Mouse (Mus musculus): ENCODE results near the gene Ascl5. TPM values are rescaled to one million over a fixed set of nuclear protein-coding genes. Genes with fewer than 3 reads are reported as not detected.

Gene Ascl5
- not detected for total RNA-seq (2023)

GRCm38 (mm10) chr1:136050312-136051012 lies at the start of gene Ascl5:
TSS of gene Ascl5 (plus strand) at chr1:136050804.

GRCm38 (mm10) chr1:136006292-136006748 lies 44.3 kb upstream of the Ascl5 start, which contains the start of gene Igfn1:
TSS of gene Igfn1 (minus strand) at chr1:136006342.

GRCm38 (mm10) chr1:136007211-136008158 lies 43.1 kb upstream of the Ascl5 start, which contains the start of gene Tmem9:
TSS of gene Tmem9 (plus strand) at chr1:136008150.

GRCm38 (mm10) chr1:136052547-136052946 lies 1.9 kb downstream of the Ascl5 start, which contains the start of gene Cacna1s:
TSS of gene Cacna1s (plus strand) at chr1:136052750.

Other genes starting within 250 kb of the Ascl5 start
- gene Lad1, start 232.2 kb upstream of the Ascl5 start, total RNA-seq (2023), result 1 to 10 TPM in 1 of 2 experiments, under 1 TPM in 1; 0.67 to 1.5 TPM
- gene Tnnt2, start 214.4 kb upstream of the Ascl5 start, total RNA-seq (2023), result under 1 TPM; 0.36 to 0.67 TPM
- not detected for gene Pkp1, start 131.6 kb upstream of the Ascl5 start, total RNA-seq (2023)
- not detected for gene Igfn1, start 44.5 kb upstream of the Ascl5 start, total RNA-seq (2023)
- 10 to 100 TPM; 14.9 to 16.1 TPM for gene Tmem9, start 42.7 kb upstream of the Ascl5 start, total RNA-seq (2023)
- under 1 TPM in 1 of 2 experiments, not detected in 1; 0.79 TPM for gene Cacna1s, start 1.9 kb downstream of the Ascl5 start, total RNA-seq (2023)
- 100 to 1,000 TPM; 349 to 375 TPM for gene Kif21b, start 80.6 kb downstream of the Ascl5 start, total RNA-seq (2023)
- not detected for gene Mroh3, start 162.0 kb downstream of the Ascl5 start, total RNA-seq (2023)
- not detected for gene Inava, start 183.5 kb downstream of the Ascl5 start, total RNA-seq (2023)
- not detected for gene Gpr25, start 210.1 kb downstream of the Ascl5 start, total RNA-seq (2023)

Data from T-cell, adult 66 days (primary cell).